Comparison of ENCODE assay signal across 10 mouse cellular contexts in the genomic region with DNA sequence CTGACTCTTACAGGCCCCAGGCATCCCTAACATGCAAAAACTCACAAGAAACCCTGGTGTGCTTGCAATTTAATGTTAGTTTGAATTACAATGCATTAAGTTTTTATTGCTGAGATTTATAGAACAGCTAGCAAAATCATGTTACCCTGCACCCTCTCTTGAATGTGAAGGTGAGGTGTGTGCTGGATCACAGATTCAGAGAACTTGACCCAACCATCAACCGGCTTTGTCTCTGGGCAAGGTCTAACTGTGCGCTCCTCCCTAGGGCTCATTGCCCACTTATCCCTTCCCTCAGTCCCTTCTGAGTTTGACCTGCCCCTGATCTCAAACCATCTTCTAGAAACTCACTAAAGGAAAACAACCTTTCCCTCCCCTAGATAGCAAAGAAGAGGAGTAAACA. TPM values are rescaled to one million over a fixed set of nuclear protein-coding genes. Genes with fewer than 3 reads are reported as not detected.
A peak's percentile ranks its signal among the peaks of the same experiment; 100 is the strongest.
DNase-seq lines count a peak whose midpoint lies in the region; ATAC-seq and TF ChIP-seq lines count a peak whose summit lies in the region.
"Had no signal": no experiment of that assay in that cellular context is flagged by ENCODE, and none has a peak within 500 bp of the region (broad histone marks: within the 10 kb centered on the region; RNA-seq: fewer than 3 reads in every experiment).

No protein-coding gene starts in this region.

- peak overlapping the region; percentile 84 for H3K27ac ChIP-seq in lung, embryonic 15.5 days
- H3K27ac ChIP-seq in hindbrain, postnatal 0 days = peak overlapping the region; percentile 99
- peak overlapping the region; percentile 27; the same call in 1 of the 2 replicates for H3K27ac ChIP-seq in small intestine, adult 2 months (ENCODE audit: insufficient read depth, low read depth, low read length)
- H3K27ac ChIP-seq: liver, embryonic 13.5 days had no signal

- peaks cover 9% of the 10 kb centered on the region for H3K4me1 ChIP-seq in lung, embryonic 15.5 days
- peaks cover 6% of the 10 kb centered on the region; the same call in 1 of the 2 replicates for H3K4me1 ChIP-seq in hindbrain, postnatal 0 days (ENCODE audit: insufficient read depth, low read length)
- H3K4me1 ChIP-seq in small intestine, adult 2 months (ENCODE audit: control insufficient read depth, insufficient read depth, insufficient read length, low read length) = no peaks in the 10 kb centered on the region

- no peak for ATAC-seq in lung, embryonic 15.5 days (ENCODE audit: borderline replicate concordance, extremely low read depth, low FRiP score, low TSS enrichment)
- no peak for ATAC-seq in hindbrain, postnatal 0 days

- 43% methylated on average over 2 of the region's 2 CpGs for WGBS in lung, embryonic 15.5 days
- 20% methylated on average over 2 of the region's 2 CpGs for WGBS in hindbrain, postnatal 0 days
- 86% methylated on average over 2 of the region's 2 CpGs for WGBS in small intestine, adult 2 months

- TF ChIP-seq POLR2A in small intestine, adult 2 months (IDR thresholded peaks at IDR 0.05; ENCODE audit: low read depth, low read length) = no peak

- peak overlapping the region; percentile 57 for H3K4me3 ChIP-seq in lung, embryonic 15.5 days
- peak overlapping the region; percentile 72 for H3K4me3 ChIP-seq in hindbrain, postnatal 0 days (ENCODE audit: low read length)
- H3K4me3 ChIP-seq in small intestine, adult 2 months (ENCODE audit: low read depth, low read length) = no peak overlapping the region
- H3K4me3 ChIP-seq: liver, embryonic 13.5 days had no signal

- no peaks in the 10 kb centered on the region for H3K9me3 ChIP-seq in lung, embryonic 15.5 days
- H3K9me3 ChIP-seq in hindbrain, postnatal 0 days (ENCODE audit: low read length) = no peaks in the 10 kb centered on the region
- H3K9me3 ChIP-seq: liver, embryonic 13.5 days had no signal

- TF ChIP-seq CTCF in hindbrain, postnatal 0 days (IDR thresholded peaks at IDR 0.05; ENCODE audit: low read depth) = no peak
- TF ChIP-seq CTCF in small intestine, adult 2 months (IDR thresholded peaks at IDR 0.05; ENCODE audit: extremely low read depth, insufficient read length, insufficient replicate concordance, low read depth, low read length) = no peak

- H3K4me2 ChIP-seq in lung, embryonic 15.5 days = peak overlapping the region; percentile 64
- peak overlapping the region; percentile 78 for H3K4me2 ChIP-seq in hindbrain, postnatal 0 days (ENCODE audit: low read depth, low read length)
- H3K4me2 ChIP-seq: liver, embryonic 13.5 days had no signal

- H3K27me3 ChIP-seq in lung, embryonic 15.5 days = 0 out of 2 replicates have a peak, but pooled peaks cover 3% of the 10 kb centered on the region
- H3K27me3 ChIP-seq in hindbrain, postnatal 0 days (ENCODE audit: insufficient read depth, low read length) = no peaks in the 10 kb centered on the region
- H3K27me3 ChIP-seq in small intestine, adult 2 months (ENCODE audit: control insufficient read depth, insufficient read depth, low read length) = peaks cover 13% of the 10 kb centered on the region; the same call in 1 of the 2 replicates

- intact Hi-C loops in left cerebral cortex, postnatal 25 days (cut with DNase I) = no loop called here

- peak overlapping the region; percentile 34 for H3K9ac ChIP-seq in lung, embryonic 15.5 days
- peak overlapping the region; percentile 97 for H3K9ac ChIP-seq in hindbrain, postnatal 0 days (replicated peaks; ENCODE audit: low read length)
- H3K9ac ChIP-seq: liver, embryonic 13.5 days had no signal

- H3K36me3 ChIP-seq in lung, embryonic 15.5 days = no peaks in the 10 kb centered on the region
- H3K36me3 ChIP-seq in hindbrain, postnatal 0 days (ENCODE audit: insufficient read depth, low read length) = no peaks in the 10 kb centered on the region; the same call in 1 of the 2 replicates
- no peaks in the 10 kb centered on the region for H3K36me3 ChIP-seq in small intestine, adult 2 months (ENCODE audit: control insufficient read depth, insufficient read depth, low read length)

- peak; percentile 48 for DNase-seq in cerebellum, adult 9-10 months
- DNase-seq in cerebellum, postnatal 36 days = no peak
- no peak for DNase-seq in lung, postnatal 36 days
- DNase-seq in hindbrain, postnatal 0 days (ENCODE audit: low spot score) = peak; percentile 43
- DNase-seq in left cerebral cortex, postnatal 25 days (ENCODE audit: low spot score in 2 of 2) = no peak
- DNase-seq in urinary bladder, postnatal 10 days (ENCODE audit: low spot score) = no peak
- DNase-seq: liver, embryonic 13.5 days; thymus, postnatal 25 days had no signal

RNA-seq across cellular contexts. Expression of gene Meis1, which starts 6.8 kb away (rescaled TPM):
- 112 and 116 TPM in 2 replicates for polyA plus RNA-seq in lung, embryonic 15.5 days (2015; fragmentation: Nextera tagmentation; extraction: Ambion mirVana)
- total RNA-seq in hindbrain, postnatal 0 days (2014; rRNA removed) = 89.3 and 99.4 TPM in 2 replicates
- 112 and 114 TPM in 2 replicates for polyA plus RNA-seq in hindbrain, postnatal 0 days (2015; fragmentation: Nextera tagmentation; extraction: Ambion mirVana)
- polyA plus RNA-seq in small intestine, adult 2 months (2012; rRNA removed) = 3.4 and 4.0 TPM in 2 replicates
- 1 to 10 TPM; 5.0 to 5.8 TPM for total RNA-seq in left cerebral cortex, postnatal 25 days (2021)

Comparison
In these comparisons a context has a peak if more than half of its experiments do, and no peak if none do; other contexts are left out.
1. DNase-seq: peak in cerebellum, adult 9-10 months (single experiment) and hindbrain, postnatal 0 days (single experiment); none in cerebellum, postnatal 36 days (0 of 2), lung, postnatal 36 days (single experiment), left cerebral cortex, postnatal 25 days (0 of 2) and urinary bladder, postnatal 10 days (single experiment).
2. H3K27ac ChIP-seq: peak in every context shown above with its lines; median percentile 99 in hindbrain, postnatal 0 days; 84 in lung, embryonic 15.5 days; 27 in small intestine, adult 2 months.
3. RNA of gene Meis1, which starts 6.8 kb away (polyA plus RNA-seq): 112 to 116 TPM in lung, embryonic 15.5 days and 112 to 114 TPM in hindbrain, postnatal 0 days; 3.4 to 4.0 TPM in small intestine, adult 2 months; every median in the first group is over 10 times any median in the second.